Mouse (Mus musculus) heart, adult 9 months (tissue): ENCODE results near the gene Emilin2.
"Not testable (repeated sequence)": the region's sequence is repeated elsewhere in the genome, so short reads cannot be mapped to it uniquely, and the experiment has no call there.

Experiments used
- DNase-seq, 2 experiments: peaks; one replicate each; pipeline ENCODE4 v3.0.0; 2022; ENCODE audit warnings: low spot score in 2 of 2

Emilin2 gene

GRCm38 (mm10) chr17:71311340-71312171, at the start of gene Emilin2:
Gene Emilin2, minus strand, starts transcription at chr17:71311978.
- peak in 1 of 2 experiments; percentile 39 for DNase-seq

GRCm38 (mm10) chr17:71355526-71355925, 43.7 kb upstream of the Emilin2 start:
- no peak for DNase-seq

GRCm38 (mm10) chr17:71354205-71354604, 42.4 kb upstream of the Emilin2 start:
- DNase-seq = no peak

- peak in 1 of 2 experiments; percentile 10 for DNase-seq
Observed at GRCm38 (mm10) chr17:71348188-71348587, 36.4 kb upstream of the Emilin2 start.

- no peak for DNase-seq
Observed at GRCm38 (mm10) chr17:71342006-71342405, 30.2 kb upstream of the Emilin2 start.

- no peak for DNase-seq
Observed at GRCm38 (mm10) chr17:71338627-71339026, 26.8 kb upstream of the Emilin2 start.

- no peak for DNase-seq
Observed at GRCm38 (mm10) chr17:71337546-71337945, 25.8 kb upstream of the Emilin2 start.

GRCm38 (mm10) chr17:71336421-71336820, 24.6 kb upstream of the Emilin2 start:
- DNase-seq = peak; percentile 7 to 42

- DNase-seq = no peak
Observed at GRCm38 (mm10) chr17:71332298-71332697, 20.5 kb upstream of the Emilin2 start.

- not testable (repeated sequence) for DNase-seq
Observed at GRCm38 (mm10) chr17:71320731-71321130, 9.0 kb upstream of the Emilin2 start.

GRCm38 (mm10) chr17:71319361-71319760, 7.6 kb upstream of the Emilin2 start:
- no peak for DNase-seq

GRCm38 (mm10) chr17:71317571-71317970, 5.8 kb upstream of the Emilin2 start:
- no peak for DNase-seq

- DNase-seq = no peak
Observed at GRCm38 (mm10) chr17:71314315-71314714, 2.5 kb upstream of the Emilin2 start.

- peak; percentile 51 to 68 for DNase-seq
Observed at GRCm38 (mm10) chr17:71310486-71311339, 1.1 kb downstream of the Emilin2 start.

GRCm38 (mm10) chr17:71309711-71310485, 1.9 kb downstream of the Emilin2 start:
- peak in 1 of 2 experiments; percentile 23 for DNase-seq

GRCm38 (mm10) chr17:71309141-71309540, 2.6 kb downstream of the Emilin2 start:
- no peak for DNase-seq

GRCm38 (mm10) chr17:71308296-71308695, 3.5 kb downstream of the Emilin2 start:
- DNase-seq = no peak

- peak in 1 of 2 experiments; percentile 43 for DNase-seq
Observed at GRCm38 (mm10) chr17:71307251-71307790, 4.5 kb downstream of the Emilin2 start.

GRCm38 (mm10) chr17:71306716-71307115, 5.1 kb downstream of the Emilin2 start:
- no peak for DNase-seq

- DNase-seq = no peak
Observed at GRCm38 (mm10) chr17:71306091-71306490, 5.7 kb downstream of the Emilin2 start.

GRCm38 (mm10) chr17:71303444-71303843, 8.3 kb downstream of the Emilin2 start:
- no peak for DNase-seq
